Mouse (Mus musculus) lung, postnatal 4 days (tissue): Measurements from ENCODE around the gene Psme4.
A peak's percentile ranks its signal among the peaks of the same experiment; 100 is the strongest.

Experiments
- DNase-seq, 2 experiments: peaks; one replicate each; pipeline ENCODE4 v3.0.0; 2021

Gene Psme4

GRCm38 (mm10) chr11:30786230-30786983 is 14.9 kb downstream of the Psme4 start:
- no peak for DNase-seq

GRCm38 (mm10) chr11:30792680-30793079 is 21.2 kb downstream of the Psme4 start:
- DNase-seq: no peak

GRCm38 (mm10) chr11:30793753-30794152 is 22.2 kb downstream of the Psme4 start:
- no peak for DNase-seq

GRCm38 (mm10) chr11:30797236-30797635 is 25.7 kb downstream of the Psme4 start:
- DNase-seq: no peak

GRCm38 (mm10) chr11:30799496-30799895 is 28.0 kb downstream of the Psme4 start:
- peak in 1 of 2 experiments; percentile 59 for DNase-seq

- DNase-seq: no peak
Measured at GRCm38 (mm10) chr11:30800091-30800490, 28.6 kb downstream of the Psme4 start.

GRCm38 (mm10) chr11:30802421-30802820 is 30.9 kb downstream of the Psme4 start:
- DNase-seq: no peak

GRCm38 (mm10) chr11:30821116-30821515 is 49.6 kb downstream of the Psme4 start:
- DNase-seq: no peak

GRCm38 (mm10) chr11:30838793-30839192 is 67.3 kb downstream of the Psme4 start:
- no peak for DNase-seq

- no peak for DNase-seq
Measured at GRCm38 (mm10) chr11:30844355-30844754, 72.8 kb downstream of the Psme4 start.

GRCm38 (mm10) chr11:30872425-30872824 is 100.9 kb downstream of the Psme4 start:
- DNase-seq: no peak

- peak; percentile 48 to 55 for DNase-seq
Measured at GRCm38 (mm10) chr11:30885171-30885871, 113.8 kb downstream of the Psme4 start, which contains the start of the genes Gpr75 and Asb3. Gene Gpr75, plus strand, starts transcription at chr11:30885358. Gene Asb3, plus strand, starts transcription at chr11:30885416.

GRCm38 (mm10) chr11:30888153-30888552 is 116.6 kb downstream of the Psme4 start:
- DNase-seq: no peak

GRCm38 (mm10) chr11:30896201-30896600 is 124.7 kb downstream of the Psme4 start:
- no peak for DNase-seq

- DNase-seq: no peak
Measured at GRCm38 (mm10) chr11:30899312-30899711, 127.8 kb downstream of the Psme4 start.

GRCm38 (mm10) chr11:30912311-30912710 is 140.8 kb downstream of the Psme4 start:
- no peak for DNase-seq

GRCm38 (mm10) chr11:30920641-30921040 is 149.1 kb downstream of the Psme4 start:
- DNase-seq: no peak

- DNase-seq: no peak
Measured at GRCm38 (mm10) chr11:30923283-30923682, 151.8 kb downstream of the Psme4 start.

GRCm38 (mm10) chr11:30928079-30928478 is 156.6 kb downstream of the Psme4 start:
- no peak for DNase-seq

- DNase-seq: no peak
Measured at GRCm38 (mm10) chr11:30928498-30928897, 157.0 kb downstream of the Psme4 start.
